Mouse (Mus musculus) thymus, adult 2 months (tissue): Measurements from ENCODE around the gene Cdca3.

ENCODE experiments used
- CTCF ChIP-seq: fragments of 200-500 bp; IDR thresholded peaks from 2 replicates; pipeline ENCODE4 v1.5.1; 2012; ENCODE audit warnings: mild to moderate bottlenecking, control low read depth, low read length, moderate library complexity, borderline replicate concordance; ENCODE audit not compliant: control insufficient read depth, poor library complexity, insufficient read depth; ENCODE audit errors: extremely low read depth
- POLR2A ChIP-seq: fragments of 200-500 bp; IDR thresholded peaks from 2 replicates; pipeline ENCODE4 v1.6.1; 2012; ENCODE audit warnings: mild to moderate bottlenecking, low read length, control low read depth, moderate library complexity; ENCODE audit not compliant: control insufficient read depth, poor library complexity, insufficient read depth; ENCODE audit errors: extremely low read depth

DNA sequence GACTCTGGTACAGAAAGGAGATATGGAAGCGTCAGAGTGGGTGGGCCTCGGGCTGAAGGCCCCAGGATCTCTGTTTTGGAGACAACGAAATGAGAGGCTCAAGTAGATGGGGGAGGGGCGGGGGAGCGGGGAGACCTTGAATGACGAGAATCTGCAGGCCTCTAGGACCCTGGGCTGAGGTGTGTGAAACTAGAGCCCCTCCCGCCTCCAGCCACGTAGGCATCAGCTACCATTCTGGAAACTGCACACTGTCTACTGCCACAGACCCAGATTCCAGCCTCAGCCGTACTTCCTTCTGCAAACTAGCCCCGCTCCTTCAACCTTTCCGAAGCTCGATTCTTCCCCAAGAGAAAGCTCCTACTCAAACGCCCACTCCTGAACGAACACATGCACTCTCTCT is 27.0 kb downstream of the Cdca3 start:
- TF ChIP-seq CTCF (no peak), POLR2A (no peak)
